Mouse (Mus musculus) thymus, postnatal 10 days (tissue): ENCODE data around the gene Hist2h3b.
"Not testable (repeated sequence)": the region's sequence is repeated elsewhere in the genome, so short reads cannot be mapped to it uniquely, and the experiment has no call there.

ENCODE experiments used
- DNase-seq, 2 experiments: peaks; one replicate each; pipeline ENCODE4 v3.0.0; 2021; ENCODE audit warnings: low spot score in 2 of 2

The Hist2h3b gene

DNA sequence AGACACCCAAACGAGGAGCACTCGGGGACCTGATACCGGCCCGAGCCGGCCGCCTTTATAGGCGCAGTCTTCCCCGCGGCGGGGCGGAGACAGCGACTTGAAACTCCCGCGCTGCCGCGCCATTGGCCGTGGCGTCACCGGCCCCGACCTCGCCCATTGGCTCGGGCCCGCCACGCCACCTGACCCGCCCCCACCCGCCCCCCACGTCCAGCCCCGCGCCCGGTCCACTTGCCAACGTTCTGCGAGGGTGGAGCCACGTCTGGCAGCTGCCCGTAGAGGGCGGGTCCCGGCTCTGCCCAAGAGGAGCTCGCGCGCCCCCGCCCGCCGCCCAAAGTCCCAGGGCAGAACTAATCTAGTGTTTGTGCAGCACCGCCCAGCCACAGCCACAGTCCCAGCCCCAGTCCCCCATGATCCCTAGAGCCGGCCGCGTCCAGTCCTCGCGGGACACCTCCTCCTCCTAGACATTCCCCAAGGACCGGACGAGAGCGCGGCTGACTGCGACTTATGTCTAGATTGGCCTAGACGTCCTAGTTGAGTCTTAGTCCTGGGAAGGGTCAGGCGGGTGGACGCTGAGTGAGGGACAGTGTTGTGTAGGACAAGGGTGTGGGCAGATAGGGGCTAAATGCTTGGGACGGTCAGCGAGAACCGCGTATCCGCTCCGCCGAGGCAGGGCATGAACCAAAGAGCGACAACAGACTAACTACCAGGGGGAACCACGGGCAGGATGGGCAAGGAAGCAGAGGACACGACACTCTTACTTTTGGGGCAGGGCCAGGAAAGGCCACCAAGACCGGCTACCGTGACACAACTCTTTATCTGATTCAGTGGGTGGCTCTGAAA, 29.3 kb upstream of the Hist2h3b start, which contains the start of gene Hist2h3c2:
Hist2h3c2 (minus strand) TSS at position 174 of the 840 bp plus-strand sequence.
- DNase-seq: peak in 1 of 2 experiments; percentile 27

DNA sequence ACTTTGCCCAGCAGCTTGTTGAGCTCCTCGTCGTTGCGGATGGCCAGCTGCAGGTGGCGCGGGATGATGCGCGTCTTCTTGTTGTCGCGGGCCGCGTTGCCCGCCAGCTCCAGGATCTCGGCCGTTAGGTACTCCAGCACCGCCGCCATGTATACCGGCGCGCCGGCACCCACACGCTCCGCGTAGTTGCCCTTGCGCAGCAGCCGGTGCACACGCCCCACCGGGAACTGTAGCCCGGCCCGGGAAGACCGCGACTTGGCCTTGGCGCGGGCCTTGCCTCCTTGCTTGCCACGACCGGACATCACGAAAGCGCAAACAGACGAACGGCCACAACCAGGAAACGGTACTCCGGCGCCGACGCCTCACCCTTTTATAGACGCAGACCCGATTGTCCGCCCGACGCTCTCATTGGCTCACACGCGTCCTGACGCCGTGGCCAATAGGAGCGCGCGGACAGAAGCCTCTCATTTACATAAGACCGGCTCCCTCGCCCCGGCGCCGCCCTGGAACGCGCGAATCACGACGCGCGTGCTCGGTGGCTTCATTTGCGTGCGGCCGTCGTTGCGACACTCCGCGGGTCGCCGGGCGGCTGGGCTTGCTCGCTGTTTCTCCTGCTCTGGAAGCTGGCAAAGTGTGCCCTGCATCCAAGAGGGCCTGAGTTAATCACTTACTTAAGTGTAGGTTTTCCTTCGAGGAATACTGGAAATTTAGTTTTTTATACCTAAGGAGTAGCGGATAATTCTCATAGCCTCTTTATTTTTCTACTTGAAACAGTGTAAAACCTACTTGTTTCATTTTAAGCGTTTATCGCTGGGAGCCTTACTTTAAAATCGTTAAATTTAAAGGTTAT, 28.3 kb upstream of the Hist2h3b start, which contains the start of gene Hist2h2aa2:
Hist2h2aa2 (minus strand) TSS at position 328 of the 850 bp plus-strand sequence.
- DNase-seq: peak; percentile 92 to 95

DNA sequence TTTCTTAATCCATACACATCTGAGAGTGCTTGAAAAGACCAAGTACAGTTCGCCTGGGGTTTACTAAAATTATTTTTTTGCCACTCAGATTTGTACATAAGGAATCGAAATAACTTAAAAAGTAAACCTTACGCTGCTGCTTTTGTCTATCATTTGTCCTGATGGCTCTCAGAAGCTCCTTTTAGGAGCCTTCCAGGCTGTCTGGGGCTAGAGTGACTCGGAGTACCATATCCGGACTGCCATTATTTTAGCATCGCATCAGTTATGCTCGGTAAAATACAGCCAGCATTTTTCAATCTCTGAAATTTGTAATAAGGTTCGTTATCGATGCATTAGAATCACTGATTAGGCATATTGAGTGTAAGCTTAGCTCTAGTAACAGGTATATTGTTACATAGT, 27.7 kb upstream of the Hist2h3b start:
- no peak for DNase-seq

DNA sequence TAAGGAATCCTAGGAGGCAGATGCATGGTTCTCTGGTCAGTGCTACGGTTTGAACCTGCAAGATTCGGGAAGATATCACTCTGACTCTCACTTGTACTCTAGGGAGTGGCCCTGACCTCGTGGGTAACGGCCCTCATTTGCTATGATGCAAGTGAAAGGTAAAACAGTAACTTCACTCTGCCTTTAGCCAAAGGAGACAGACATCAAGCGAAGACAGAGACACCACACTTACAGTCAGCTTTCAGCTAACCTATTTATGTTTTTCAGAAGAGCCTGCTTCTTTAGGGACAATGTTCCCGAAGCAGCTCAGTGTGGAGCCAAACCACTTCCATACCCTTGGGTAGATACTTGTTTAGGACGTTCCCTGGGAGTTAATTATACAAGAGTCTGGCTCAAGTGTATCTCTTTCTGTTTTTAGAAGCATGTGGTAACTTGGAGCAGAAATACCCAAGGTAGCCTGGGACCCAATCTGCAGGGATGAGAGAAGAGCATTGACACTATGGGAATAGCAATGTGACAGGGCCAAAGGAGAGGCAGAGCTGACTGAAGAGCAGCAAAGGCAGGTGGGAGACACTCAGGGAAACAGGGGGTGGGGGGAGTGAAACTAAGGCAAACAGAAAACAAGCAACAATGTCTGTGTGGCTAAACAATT, 24.4 kb upstream of the Hist2h3b start:
- DNase-seq: no peak

- DNase-seq: peak; percentile 78 to 82
Observed at GRCm38 (mm10) chr3:96245003-96245886, 23.2 kb upstream of the Hist2h3b start, which contains the start of gene Hist2h2aa1. Gene Hist2h2aa1, plus strand, starts transcription at chr3:96245497.

DNA sequence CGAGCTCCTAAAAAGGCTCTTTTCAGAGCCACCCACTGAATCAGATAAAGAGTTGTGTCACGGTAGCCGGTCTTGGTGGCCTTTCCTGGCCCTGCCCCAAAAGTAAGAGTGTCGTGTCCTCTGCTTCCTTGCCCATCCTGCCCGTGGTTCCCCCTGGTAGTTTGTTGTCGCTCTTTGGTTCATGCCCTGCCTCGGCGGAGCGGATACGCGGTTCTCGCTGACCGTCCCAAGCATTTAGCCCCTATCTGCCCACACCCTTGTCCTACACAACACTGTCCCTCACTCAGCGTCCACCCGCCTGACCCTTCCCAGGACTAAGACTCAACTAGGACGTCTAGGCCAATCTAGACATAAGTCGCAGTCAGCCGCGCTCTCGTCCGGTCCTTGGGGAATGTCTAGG, 22.4 kb upstream of the Hist2h3b start:
- not testable (repeated sequence) for DNase-seq

GRCm38 (mm10) chr3:96246427-96246856, 22.0 kb upstream of the Hist2h3b start, which contains the start of gene Hist2h3c1:
Gene Hist2h3c1, plus strand, starts transcription at chr3:96246685.
- DNase-seq: not testable (repeated sequence)

- DNase-seq: no peak
Observed at GRCm38 (mm10) chr3:96247356-96248140, 20.9 kb upstream of the Hist2h3b start.

GRCm38 (mm10) chr3:96248141-96249033, 20.1 kb upstream of the Hist2h3b start:
- DNase-seq: no peak

DNA sequence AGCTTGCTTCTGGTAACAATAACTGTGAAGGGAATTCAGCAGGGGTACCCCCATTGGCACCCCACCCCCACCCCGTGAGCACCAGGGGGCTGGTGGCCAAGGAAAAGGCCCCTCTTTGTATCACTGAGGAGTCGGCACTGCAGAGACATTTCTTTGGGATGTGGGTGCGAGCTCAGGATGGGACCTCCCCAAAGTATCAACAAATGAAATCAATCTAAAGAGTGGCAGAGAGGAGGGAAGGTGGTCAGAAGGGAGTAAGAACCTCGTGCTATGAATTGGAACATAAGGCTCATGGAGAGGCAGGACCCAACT, 19.5 kb upstream of the Hist2h3b start:
- DNase-seq: peak in 1 of 2 experiments; percentile 20

DNA sequence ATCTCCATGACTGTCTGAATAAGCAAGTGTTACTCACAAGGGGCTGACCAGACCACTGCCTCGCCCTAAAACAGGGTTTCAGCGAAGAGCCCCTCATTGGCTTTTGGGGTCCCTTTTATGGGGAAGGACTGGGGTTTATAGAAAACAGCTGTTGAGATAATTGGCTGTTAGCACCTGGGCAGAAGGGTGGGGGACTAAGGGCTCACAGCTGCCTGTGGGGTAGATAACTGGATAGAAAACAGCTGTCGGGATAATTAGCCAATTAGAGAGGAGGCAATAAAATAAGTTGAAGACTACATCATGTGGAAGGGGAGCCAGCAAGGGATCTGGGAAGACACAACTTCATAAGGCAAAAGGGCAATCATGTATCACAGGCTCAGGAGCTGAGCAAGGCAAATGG, 17.6 kb upstream of the Hist2h3b start:
- DNase-seq: no peak

- DNase-seq: no peak
Observed at GRCm38 (mm10) chr3:96251787-96252186, 16.7 kb upstream of the Hist2h3b start.

DNA sequence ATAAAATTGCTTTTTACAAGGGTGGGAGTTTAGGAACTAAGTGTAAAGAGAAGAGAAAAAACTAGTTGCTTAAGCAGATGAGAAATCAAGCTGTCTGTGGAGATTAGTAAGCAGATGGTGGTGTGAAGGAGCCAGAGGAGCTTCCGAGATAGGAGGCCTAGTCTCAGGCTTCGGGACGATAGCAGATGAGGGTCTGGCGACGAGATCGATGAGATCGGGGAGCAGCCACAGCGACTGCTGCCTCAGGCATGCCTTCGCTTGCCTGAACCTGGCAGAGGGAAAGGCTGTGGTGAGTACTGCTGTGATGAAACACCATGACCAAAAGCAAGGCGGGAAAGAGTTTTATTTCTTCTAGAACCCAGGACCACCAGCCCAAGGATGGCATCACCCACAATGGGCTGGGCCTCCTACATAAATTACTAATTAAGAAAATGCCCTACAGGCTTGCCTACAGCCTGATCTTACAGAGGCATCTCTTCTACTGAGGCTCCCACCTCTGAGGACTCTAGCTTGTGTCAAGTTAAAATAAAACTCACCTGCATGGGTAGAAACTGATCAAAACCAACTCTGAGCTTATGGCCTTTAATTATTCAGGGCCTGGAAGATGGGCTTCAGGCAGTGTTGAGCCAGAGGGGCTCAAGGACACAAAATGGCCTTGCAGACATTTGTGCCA, 13.6 kb upstream of the Hist2h3b start:
- DNase-seq: no peak

DNA sequence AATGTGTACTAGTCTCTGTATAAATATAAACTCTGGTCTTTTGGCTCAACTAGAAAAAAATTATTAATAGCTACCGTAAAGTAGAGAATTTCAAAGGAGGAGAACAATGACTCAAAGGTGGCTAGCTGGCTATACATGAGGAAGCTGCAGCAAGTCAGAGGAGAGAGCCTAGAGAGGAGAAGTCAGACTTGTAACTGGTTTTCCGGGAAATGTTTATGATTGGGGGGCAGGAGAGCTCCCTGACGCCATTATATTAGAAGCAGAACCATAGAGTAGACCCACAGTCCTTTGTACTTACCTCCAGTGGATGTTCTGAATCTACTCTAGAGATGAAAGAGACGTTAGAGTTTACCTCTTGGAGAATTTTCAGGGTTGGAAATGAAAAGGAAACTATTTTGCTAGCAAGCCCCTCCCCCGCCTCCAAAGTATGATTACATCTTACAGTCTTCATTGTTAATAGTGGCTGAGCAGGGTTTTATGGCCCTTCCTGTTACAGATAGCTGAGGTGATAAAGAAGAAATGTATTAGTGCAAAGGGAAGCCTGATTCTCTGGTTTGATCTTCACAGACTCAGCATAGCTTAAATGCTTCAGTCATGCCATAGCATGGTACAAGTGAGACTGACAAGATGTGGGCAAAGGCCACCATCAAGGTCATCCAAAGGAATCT, 12.4 kb upstream of the Hist2h3b start:
- DNase-seq: no peak

- DNase-seq: no peak
Observed at GRCm38 (mm10) chr3:96257190-96257589, 11.3 kb upstream of the Hist2h3b start.

GRCm38 (mm10) chr3:96260220-96260619, 8.2 kb upstream of the Hist2h3b start:
- no peak for DNase-seq

GRCm38 (mm10) chr3:96261623-96262022, 6.8 kb upstream of the Hist2h3b start:
- DNase-seq: no peak
